15 mouse cellular contexts compared by ENCODE assay signal in genomic region chr6:145592531-145592998, GRCm38 (mm10). TPM values are rescaled to one million over a fixed set of nuclear protein-coding genes. Genes with fewer than 3 reads are reported as not detected.
DNase-seq lines count a peak whose midpoint lies in the region; ATAC-seq lines count a peak whose summit lies in the region.
"Had no signal": no experiment of that assay in that cellular context is flagged by ENCODE, and none has a peak within 500 bp of the region (broad histone marks: within the 10 kb centered on the region; RNA-seq: fewer than 3 reads in every experiment).

No protein-coding gene starts in this region.

- H3K9ac ChIP-seq in hindbrain, embryonic 15.5 days = no peak overlapping the region
- no peak overlapping the region for H3K9ac ChIP-seq in hindbrain, embryonic 11.5 days (ENCODE audit: low read depth, low read length)
- no peak overlapping the region for H3K9ac ChIP-seq in embryonic facial prominence, embryonic 12.5 days
- H3K9ac ChIP-seq: liver, embryonic 15.5 days had no signal

- 52% methylated on average over 8 of the region's 8 CpGs for WGBS in hindbrain, embryonic 15.5 days
- 55% methylated on average over 8 of the region's 8 CpGs for WGBS in hindbrain, embryonic 11.5 days
- 40% methylated on average over 8 of the region's 8 CpGs for whole genome bisulfite sequencing in embryonic facial prominence, embryonic 12.5 days

- no peak overlapping the region for H3K4me3 ChIP-seq in hindbrain, embryonic 15.5 days
- no peak overlapping the region for H3K4me3 ChIP-seq in hindbrain, embryonic 11.5 days (ENCODE audit: low read depth, low read length)
- H3K4me3 ChIP-seq in embryonic facial prominence, embryonic 12.5 days = no peak overlapping the region
- H3K4me3 ChIP-seq: erythroblast, embryonic 14.5 days; liver, embryonic 15.5 days had no signal

- H3K4me1 ChIP-seq in hindbrain, embryonic 15.5 days (replicated peaks) = 0 out of 2 replicates have a peak, but pooled peaks cover 5% of the 10 kb centered on the region
- H3K4me1 ChIP-seq in hindbrain, embryonic 11.5 days (replicated peaks; ENCODE audit: control insufficient read depth, insufficient read depth, low read length) = no peaks in the 10 kb centered on the region
- H3K4me1 ChIP-seq in embryonic facial prominence, embryonic 12.5 days = peaks cover 23% of the 10 kb centered on the region
- H3K4me1 ChIP-seq: liver, embryonic 15.5 days had no signal

- peak; percentile 51; the same call in 1 of the 2 replicates for ATAC-seq in hindbrain, embryonic 15.5 days (ENCODE audit: low FRiP score, low read depth)
- no peak for ATAC-seq in hindbrain, embryonic 11.5 days (ENCODE audit: low FRiP score)
- 0 out of 2 replicates have a peak, but pooled peaks have one; percentile 12 for ATAC-seq in embryonic facial prominence, embryonic 12.5 days (ENCODE audit: insufficient number of reproducible peaks, insufficient read depth, low FRiP score, low TSS enrichment)
- ATAC-seq in megakaryocyte-erythroid progenitor cell, adult 5-6 weeks (replicated peaks; ENCODE audit: low FRiP score, low TSS enrichment, poor library complexity, severe bottlenecking) = 0 out of 2 replicates have a peak, but pooled peaks have one; percentile 6

- no peaks in the 10 kb centered on the region for H3K27me3 ChIP-seq in hindbrain, embryonic 15.5 days
- H3K27me3 ChIP-seq in hindbrain, embryonic 11.5 days (ENCODE audit: control insufficient read depth, insufficient read depth, low read length) = no peaks in the 10 kb centered on the region
- H3K27me3 ChIP-seq in embryonic facial prominence, embryonic 12.5 days = no peaks in the 10 kb centered on the region
- H3K27me3 ChIP-seq: liver, embryonic 15.5 days had no signal

- no peak overlapping the region for H3K4me2 ChIP-seq in hindbrain, embryonic 15.5 days
- H3K4me2 ChIP-seq in hindbrain, embryonic 11.5 days (replicated peaks; ENCODE audit: low read depth, low read length) = no peak overlapping the region
- H3K4me2 ChIP-seq in embryonic facial prominence, embryonic 12.5 days (replicated peaks) = no peak overlapping the region
- H3K4me2 ChIP-seq: liver, embryonic 15.5 days had no signal

- H3K36me3 ChIP-seq in hindbrain, embryonic 15.5 days = no peaks in the 10 kb centered on the region
- no peaks in the 10 kb centered on the region for H3K36me3 ChIP-seq in hindbrain, embryonic 11.5 days (ENCODE audit: control insufficient read depth, insufficient read depth, low read length)
- H3K36me3 ChIP-seq in embryonic facial prominence, embryonic 12.5 days = no peaks in the 10 kb centered on the region
- H3K36me3 ChIP-seq: liver, embryonic 15.5 days had no signal

- H3K9me3 ChIP-seq in hindbrain, embryonic 15.5 days = no peaks in the 10 kb centered on the region
- no peaks in the 10 kb centered on the region for H3K9me3 ChIP-seq in hindbrain, embryonic 11.5 days (ENCODE audit: control insufficient read depth, low read length)
- H3K9me3 ChIP-seq in embryonic facial prominence, embryonic 12.5 days = no peaks in the 10 kb centered on the region
- H3K9me3 ChIP-seq: liver, embryonic 15.5 days had no signal

- DNase-seq in hindbrain, embryonic 11.5 days (ENCODE audit: low spot score) = no peak
- peak; percentile 60 for DNase-seq in MN1 (ENCODE audit: low spot score)
- DNase-seq in right cerebral cortex, adult 2 months (ENCODE audit: low spot score in 2 of 2) = no peak
- DNase-seq in right cerebral cortex, postnatal 4 days = no peak
- no peak for DNase-seq in urinary bladder, postnatal 36 days (ENCODE audit: low spot score in 2 of 2)
- DNase-seq: cerebellum, adult 11 months; thymus, postnatal 4 days had no signal

- H3K27ac ChIP-seq in hindbrain, embryonic 15.5 days (replicated peaks) = 0 out of 2 replicates have a peak overlapping the region, but pooled peaks have one; percentile 25
- no peak overlapping the region for H3K27ac ChIP-seq in hindbrain, embryonic 11.5 days (ENCODE audit: low read depth, low read length)
- H3K27ac ChIP-seq in embryonic facial prominence, embryonic 12.5 days = peak overlapping the region; percentile 32; the same call in 1 of the 2 replicates
- H3K27ac ChIP-seq: liver, embryonic 15.5 days had no signal

RNA-seq across cellular contexts. Expression of gene Lmntd1, which starts 21.6 kb away (rescaled TPM):
- 1.1 and 1.6 TPM in 2 replicates for polyA plus RNA-seq in hindbrain, embryonic 15.5 days (2015; fragmentation: Nextera tagmentation; extraction: Ambion mirVana)
- polyA plus RNA-seq in hindbrain, embryonic 11.5 days (2014; fragmentation: Nextera tagmentation; extraction: Ambion mirVana) = 0.25 TPM in 1 of 2 replicates, not detected in the other
- polyA plus RNA-seq in embryonic facial prominence, embryonic 12.5 days (2016; fragmentation: Nextera tagmentation; extraction: Ambion mirVana) = 0.19 and 0.29 TPM in 2 replicates
- total RNA-seq in megakaryocyte-erythroid progenitor cell, adult 5-6 weeks (2014; fragmentation: Nextera tagmentation) = not detected in 2 replicates
- not detected in 2 replicates for total RNA-seq in megakaryocyte-erythroid progenitor cell, adult 5-6 weeks (2017)
- total RNA-seq: granulocyte monocyte progenitor cell, adult 5-6 weeks had no signal
- polyA plus RNA-seq: erythroblast, embryonic 14.5 days; liver, embryonic 15.5 days had no signal

RNA-seq across cellular contexts. Expression of gene Tuba3b, which starts 23.0 kb away (rescaled TPM):
- not detected in 2 replicates for polyA plus RNA-seq in hindbrain, embryonic 15.5 days (2015; fragmentation: Nextera tagmentation; extraction: Ambion mirVana)
- not detected in 2 replicates for polyA plus RNA-seq in hindbrain, embryonic 11.5 days (2014; fragmentation: Nextera tagmentation; extraction: Ambion mirVana)
- not detected in 2 replicates for polyA plus RNA-seq in embryonic facial prominence, embryonic 12.5 days (2016; fragmentation: Nextera tagmentation; extraction: Ambion mirVana)
- not detected in 2 replicates for total RNA-seq in megakaryocyte-erythroid progenitor cell, adult 5-6 weeks (2014; fragmentation: Nextera tagmentation)
- not detected in 2 replicates for total RNA-seq in megakaryocyte-erythroid progenitor cell, adult 5-6 weeks (2017)
- total RNA-seq: adrenal gland, adult 18-20 months; granulocyte monocyte progenitor cell, adult 5-6 weeks; layer of hippocampus, postnatal 10 days had no signal
- polyA plus RNA-seq: erythroblast, embryonic 14.5 days had no signal
